Comparison of ENCODE assay signal across 9 mouse cellular contexts in genomic region chr1:88276524-88277097, GRCm38 (mm10). TPM values are rescaled to one million over a fixed set of nuclear protein-coding genes. Genes with fewer than 3 reads are reported as not detected.
DNase-seq lines count a peak whose midpoint lies in the region; ATAC-seq and TF ChIP-seq lines count a peak whose summit lies in the region.
"Had no signal": no experiment of that assay in that cellular context is flagged by ENCODE, and none has a peak within 500 bp of the region (broad histone marks: within the 10 kb centered on the region; RNA-seq: fewer than 3 reads in every experiment).

No protein-coding gene starts in this region.

- no peaks in the 10 kb centered on the region for H3K27me3 ChIP-seq in cerebellum, adult 2 months (ENCODE audit: control insufficient read depth, insufficient read depth, low read length)
- H3K27me3 ChIP-seq in erythroblast, embryonic 14.5 days (ENCODE audit: control insufficient read depth) = no peaks in the 10 kb centered on the region

- H3K4me1 ChIP-seq in cerebellum, adult 2 months (ENCODE audit: control insufficient read depth, insufficient read depth, low read length) = no peaks in the 10 kb centered on the region; the same call in 1 of the 2 replicates
- H3K4me1 ChIP-seq in erythroblast, embryonic 14.5 days (ENCODE audit: control insufficient read depth) = peaks cover 45% of the 10 kb centered on the region

- no peak for TF ChIP-seq CTCF in cerebellum, adult 2 months (IDR thresholded peaks at IDR 0.05; ENCODE audit: borderline replicate concordance, insufficient read depth, low read depth, low read length)

- H3K4me3 ChIP-seq in cerebellum, adult 2 months (replicated peaks; ENCODE audit: insufficient read depth, low read depth, low read length) = peak overlapping the region; percentile 64
- H3K4me3 ChIP-seq in erythroblast, embryonic 14.5 days (replicated peaks) = peak overlapping the region; percentile 65

- peaks cover 47% of the 10 kb centered on the region for H3K36me3 ChIP-seq in erythroblast, embryonic 14.5 days (ENCODE audit: control insufficient read depth)

- no peak overlapping the region for H3K27ac ChIP-seq in cerebellum, adult 2 months (ENCODE audit: insufficient read depth, low read length)

- no peak for TF ChIP-seq POLR2A in cerebellum, adult 2 months (IDR thresholded peaks at IDR 0.05; ENCODE audit: borderline replicate concordance, insufficient read depth, low read length)

- H3K9me3 ChIP-seq in erythroblast, embryonic 14.5 days (ENCODE audit: control insufficient read depth, low read length) = peaks cover 8% of the 10 kb centered on the region

- DNase-seq in cerebellum, adult 2 months = no peak
- DNase-seq in cerebellum, postnatal 14 days = no peak
- DNase-seq in 416B (ENCODE audit: low read depth) = peak; percentile 78
- DNase-seq in kidney, postnatal 14 days = peak; percentile 21
- no peak for DNase-seq in layer of hippocampus, postnatal 10 days (ENCODE audit: low spot score in 2 of 2)
- DNase-seq in frontal cortex, postnatal 14 days (ENCODE audit: low spot score in 2 of 2) = no peak

- 0 out of 2 replicates have a peak, but pooled peaks have one; percentile 0 for ATAC-seq in monocyte, adult 5-6 weeks (replicated peaks; ENCODE audit: insufficient number of reproducible peaks, low FRiP score, low TSS enrichment, poor library complexity, severe bottlenecking)

- 15% methylated on average over 10 of the region's 10 CpGs for WGBS in cerebellum, adult 2 months

RNA-seq across cellular contexts. Expression of gene Hjurp, which starts 0.8 kb away (rescaled TPM):
- polyA plus RNA-seq in cerebellum, adult 2 months (2012; rRNA removed) = 79.1 and 80.4 TPM in 2 replicates
- polyA plus RNA-seq in erythroblast, embryonic 14.5 days (2012) = 1.1 and 2.2 TPM in 2 replicates
- total RNA-seq in monocyte, adult 5-6 weeks (2017) = 79.2 to 121 TPM (median 80.4 TPM) in 3 replicates
- total RNA-seq in layer of hippocampus, postnatal 10 days (2021) = 10 to 100 TPM; 44.8 to 49.1 TPM

RNA-seq across cellular contexts. Expression of gene Trpm8, which starts 0.8 kb away (rescaled TPM):
- 0.48 and 0.49 TPM in 2 replicates for polyA plus RNA-seq in cerebellum, adult 2 months (2012; rRNA removed)
- polyA plus RNA-seq in erythroblast, embryonic 14.5 days (2012) = not detected in 2 replicates
- total RNA-seq in monocyte, adult 5-6 weeks (2017) = not detected in 3 replicates
- under 1 TPM; 0.51 to 0.71 TPM for total RNA-seq in layer of hippocampus, postnatal 10 days (2021)
- total RNA-seq: gastrocnemius, postnatal 36 days had no signal

RNA-seq across cellular contexts. Expression of gene Mroh2a, which starts 49.8 kb away (rescaled TPM):
- 0.25 and 0.43 TPM in 2 replicates for polyA plus RNA-seq in cerebellum, adult 2 months (2012; rRNA removed)
- not detected in 2 replicates for polyA plus RNA-seq in erythroblast, embryonic 14.5 days (2012)
- 0.38 to 2.2 TPM (median 1.2 TPM) in 3 replicates for total RNA-seq in monocyte, adult 5-6 weeks (2017)
- total RNA-seq in layer of hippocampus, postnatal 10 days (2021) = under 1 TPM; 0.07 to 0.87 TPM
- total RNA-seq: gastrocnemius, postnatal 36 days had no signal

Comparison
In these comparisons a context has a peak if more than half of its experiments do, and no peak if none do; other contexts are left out.
1. DNase-seq: peak in 416B (single experiment) and kidney, postnatal 14 days (single experiment); none in cerebellum, adult 2 months (0 of 2), cerebellum, postnatal 14 days (0 of 2), layer of hippocampus, postnatal 10 days (0 of 2) and frontal cortex, postnatal 14 days (0 of 2).